Mouse (Mus musculus): ENCODE measurements at regions not wholly inside any gene's neighbourhood (a gene's known extent, or its start where the extent isn't known, plus 50 kb on each side); places are given as distances from the start of the nearest gene placed in this dataset.
"Not testable (repeated sequence)": the region's sequence is repeated elsewhere in the genome, so short reads cannot be mapped to it uniquely, and the experiment has no call there.

DNA sequence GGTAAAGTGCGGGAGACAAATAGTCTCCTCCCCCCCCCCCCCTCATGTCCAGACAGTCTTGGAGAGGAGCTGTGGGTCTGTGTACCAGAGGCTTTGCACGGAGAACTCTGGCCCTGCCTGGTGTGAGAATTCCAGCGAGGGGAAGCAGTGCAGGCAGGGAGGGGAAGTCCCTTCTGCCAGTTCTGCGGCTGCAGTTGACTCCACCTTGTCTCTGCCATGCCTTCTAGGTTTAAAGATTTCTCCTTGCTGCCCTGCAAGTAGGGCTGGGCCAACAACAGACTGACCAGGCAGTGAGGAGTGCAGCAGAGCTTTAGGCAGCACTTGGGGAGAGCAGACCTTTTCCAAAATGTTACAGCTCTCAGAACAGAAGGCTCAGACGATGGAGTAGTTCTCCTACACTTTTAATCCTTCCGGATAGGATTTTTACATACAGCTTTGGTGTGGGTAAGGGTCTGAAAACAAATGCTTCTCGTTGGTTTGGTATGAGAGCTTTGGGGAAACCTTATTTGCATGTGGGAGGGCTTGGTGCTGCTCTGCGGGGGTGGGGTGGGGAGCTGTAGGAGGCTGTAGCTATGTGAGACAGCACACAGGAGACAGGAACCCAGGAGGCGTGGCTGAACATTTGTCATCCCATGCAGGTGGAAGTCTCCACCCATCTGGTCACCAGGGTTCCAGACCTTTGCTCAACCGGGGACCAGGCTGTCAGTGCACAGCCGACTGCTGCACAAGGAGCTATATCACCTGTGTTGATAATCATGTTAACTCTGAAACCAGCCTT is 96.8 kb upstream of the Ctso start:
- H3K27me3 ChIP-seq (ENCODE audit: poor library complexity, severe bottlenecking), result no peaks in the 10 kb centered on the region
- H3K36me3 ChIP-seq (replicated peaks), result no peaks in the 10 kb centered on the region
- peaks cover 10% of the 10 kb centered on the region for H3K4me1 ChIP-seq
- 0 out of 2 replicates have a peak overlapping the region, but pooled peaks have one; percentile 12 for H3K4me3 ChIP-seq
- no peak for DNase-seq (ENCODE audit: extremely low spot score, low spot score)
- 10% methylated on average over 11 of the region's 11 CpGs for WGBS
- H3K27ac ChIP-seq, result peak overlapping the region; percentile 58
- no peaks in the 10 kb centered on the region for H3K9me3 ChIP-seq

DNA sequence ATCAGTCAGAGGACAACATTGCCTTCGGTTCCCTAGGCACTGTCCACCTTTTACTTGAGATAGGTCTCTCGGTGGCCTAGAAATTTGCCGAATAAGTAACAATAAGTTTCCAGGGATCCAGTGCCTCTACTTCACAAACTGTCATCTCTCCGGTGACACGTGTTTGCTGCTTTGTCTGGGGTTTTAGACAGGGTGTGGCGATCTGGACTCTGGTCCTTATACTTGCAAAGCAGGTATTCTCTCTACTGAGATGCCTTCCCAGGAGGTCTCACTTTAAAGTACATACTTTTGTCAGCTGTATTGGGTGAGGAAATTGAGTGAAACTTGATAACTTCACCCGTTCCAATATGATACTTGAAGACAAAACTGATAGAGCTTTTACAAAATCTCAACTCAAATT is 95.9 kb upstream of the Ctso start:
- no peaks in the 10 kb centered on the region for H3K9me3 ChIP-seq
- DNase-seq (ENCODE audit: extremely low spot score, low spot score), result no peak
- 88% methylated on average over 7 of the region's 7 CpGs for WGBS
- H3K27me3 ChIP-seq (ENCODE audit: poor library complexity, severe bottlenecking), result no peaks in the 10 kb centered on the region
- H3K36me3 ChIP-seq (replicated peaks), result no peaks in the 10 kb centered on the region
- no peak overlapping the region for H3K27ac ChIP-seq
- H3K4me3 ChIP-seq, result no peak overlapping the region
- peaks cover 10% of the 10 kb centered on the region for H3K4me1 ChIP-seq

DNA sequence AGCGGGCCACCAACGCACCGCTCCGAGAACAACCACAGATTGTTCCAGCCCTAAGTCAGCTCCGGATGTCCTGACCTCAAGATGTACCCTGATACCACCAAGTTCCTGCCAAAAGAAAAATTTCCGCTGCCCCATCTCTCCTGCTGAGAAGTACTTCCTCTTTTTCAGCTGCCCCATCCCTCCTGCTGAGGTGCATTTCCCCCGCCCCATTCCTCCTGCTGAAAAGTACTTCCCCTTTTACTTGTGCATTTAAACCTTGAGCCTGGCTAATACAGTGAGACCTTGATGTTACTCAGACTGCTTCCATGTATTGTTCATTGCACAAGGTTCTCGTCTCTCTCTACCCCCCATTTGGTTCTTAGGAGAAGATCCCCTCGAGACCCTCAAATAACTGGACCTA is 94.3 kb upstream of the Ctso start:
- 94% methylated on average over 9 of the region's 9 CpGs for WGBS

DNA sequence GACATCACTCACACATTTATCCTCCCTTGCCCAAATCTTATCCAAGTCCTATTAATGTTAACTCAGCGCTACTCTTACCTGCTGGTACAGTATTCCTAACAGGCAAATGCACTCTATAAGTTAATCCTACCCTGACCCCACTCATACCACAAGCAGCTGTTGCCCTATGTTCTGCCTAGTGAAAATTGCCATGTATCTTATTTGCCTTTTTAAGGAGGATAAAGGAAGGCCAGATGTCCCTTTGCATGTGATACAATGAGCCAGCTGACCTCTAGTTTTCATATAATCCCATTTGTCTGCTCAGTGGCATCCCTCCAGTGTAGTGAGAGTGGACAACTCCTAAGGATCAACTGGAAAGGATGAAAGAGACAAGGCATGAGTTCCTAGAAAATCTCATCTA is 67.9 kb upstream of the Ctso start:
- H3K9me3 ChIP-seq, result no peaks in the 10 kb centered on the region
- no peak overlapping the region for H3K4me3 ChIP-seq
- no peaks in the 10 kb centered on the region for H3K4me1 ChIP-seq
- DNase-seq (ENCODE audit: extremely low spot score, low spot score), result no peak
- H3K27ac ChIP-seq, result no peak overlapping the region
- no peaks in the 10 kb centered on the region for H3K27me3 ChIP-seq (ENCODE audit: poor library complexity, severe bottlenecking)
- 90% methylated on average over 1 of the region's 1 CpGs for WGBS
- no peaks in the 10 kb centered on the region for H3K36me3 ChIP-seq (replicated peaks)

More for the DNA sequence above, 94.3 kb upstream of the Ctso start:
- H3K9me3 ChIP-seq; H3K4me1 ChIP-seq; H3K4me3 ChIP-seq; H3K27ac ChIP-seq; H3K36me3 ChIP-seq (replicated peaks); DNase-seq (ENCODE audit: extremely low spot score, low spot score); H3K27me3 ChIP-seq (ENCODE audit: poor library complexity, severe bottlenecking): not testable (repeated sequence)

All from forebrain, embryonic 10.5 days (tissue).